Mouse (Mus musculus) leukemia stem cell, adult 10-12 weeks (primary cell): ENCODE data around the gene Cbarp. TPM values are rescaled to one million over a fixed set of nuclear protein-coding genes. Genes with fewer than 3 reads are reported as not detected.

Experiments used
- polyA plus RNA-seq: library from polyadenylated mRNA; stranded (reverse); fragments of >175 nt; gene quantifications from 2 replicates; pipeline ENCODE4 v1.2.3, GENCODE M21; 2012; ENCODE audit warnings: low replicate concordance

Gene Cbarp
- 40.1 and 43.9 TPM in 2 replicates for polyA plus RNA-seq

GRCm38 (mm10) chr10:80140666-80141035, at the start of gene Cbarp:
Cbarp (minus strand) TSS chr10:80140835.

GRCm38 (mm10) chr10:80179068-80180051, 38.7 kb upstream of the Cbarp start, which contains the start of gene Efna2:
Efna2 (plus strand) TSS chr10:80179482.

GRCm38 (mm10) chr10:80172527-80173292, 32.1 kb upstream of the Cbarp start, which contains the start of gene 1600002K03Rik:
1600002K03Rik (plus strand) TSS chr10:80172944.

GRCm38 (mm10) chr10:80165392-80166128, 24.9 kb upstream of the Cbarp start, which contains the start of gene Cirbp:
Cirbp (plus strand) TSS chr10:80165985.

GRCm38 (mm10) chr10:80147719-80148601, 7.3 kb upstream of the Cbarp start, which contains the start of gene Midn:
Midn (plus strand) TSS chr10:80148272.

GRCm38 (mm10) chr10:80138553-80139438, 1.8 kb downstream of the Cbarp start, which contains the start of gene Atp5d:
Atp5d (plus strand) TSS chr10:80138632.

GRCm38 (mm10) chr10:80115290-80115943, 25.2 kb downstream of the Cbarp start, which contains the start of gene Stk11:
Stk11 (plus strand) TSS chr10:80115803.

GRCm38 (mm10) chr10:80105460-80105859, 35.2 kb downstream of the Cbarp start, which contains the start of gene Sbno2:
Sbno2 (minus strand) TSS chr10:80105571.

Other genes starting within 250 kb of the Cbarp start
- not detected in 2 replicates for gene Cfd, start 250.0 kb downstream of the Cbarp start, polyA plus RNA-seq
- 54.4 and 61.9 TPM in 2 replicates for gene Med16, start 231.9 kb downstream of the Cbarp start, polyA plus RNA-seq
- not detected in 2 replicates for gene Gm26602, start 230.0 kb downstream of the Cbarp start, polyA plus RNA-seq
- gene Kiss1r, start 223.9 kb downstream of the Cbarp start, polyA plus RNA-seq: 0.52 and 0.64 TPM in 2 replicates
- 102 and 146 TPM in 2 replicates for gene R3hdm4, start 219.6 kb downstream of the Cbarp start, polyA plus RNA-seq
- gene Arid3a, start 213.8 kb downstream of the Cbarp start, polyA plus RNA-seq: 59.2 and 117 TPM in 2 replicates
- gene Wdr18, start 180.7 kb downstream of the Cbarp start, polyA plus RNA-seq: 67.7 and 87.8 TPM in 2 replicates
- 0.12 and 0.17 TPM in 2 replicates for gene Grin3b, start 170.1 kb downstream of the Cbarp start, polyA plus RNA-seq
- 658 and 1,473 TPM in 2 replicates for gene Tmem259, start 156.5 kb downstream of the Cbarp start, polyA plus RNA-seq
- gene Cnn2, start 152.3 kb downstream of the Cbarp start, polyA plus RNA-seq: 222 and 247 TPM in 2 replicates
- 37.0 and 54.4 TPM in 2 replicates for gene Abca7, start 144.3 kb downstream of the Cbarp start, polyA plus RNA-seq
- gene Arhgap45, start 124.2 kb downstream of the Cbarp start, polyA plus RNA-seq: 156 and 353 TPM in 2 replicates
- 53.8 and 132 TPM in 2 replicates for gene Polr2e, start 101.0 kb downstream of the Cbarp start, polyA plus RNA-seq
- gene Gpx4, start 93.7 kb downstream of the Cbarp start, polyA plus RNA-seq: 698 and 1,678 TPM in 2 replicates
- gene Sbno2, start 35.3 kb downstream of the Cbarp start, polyA plus RNA-seq: 72.7 and 82.1 TPM in 2 replicates
- gene Stk11, start 25.0 kb downstream of the Cbarp start, polyA plus RNA-seq: 127 and 185 TPM in 2 replicates
- 1,038 and 1,245 TPM in 2 replicates for gene Atp5d, start 2.2 kb downstream of the Cbarp start, polyA plus RNA-seq
- 224 and 253 TPM in 2 replicates for gene Midn, start 7.4 kb upstream of the Cbarp start, polyA plus RNA-seq
- 19.6 and 38.2 TPM in 2 replicates for gene Cirbp, start 25.1 kb upstream of the Cbarp start, polyA plus RNA-seq
- gene 1600002K03Rik, start 32.1 kb upstream of the Cbarp start, polyA plus RNA-seq: 7.0 and 16.7 TPM in 2 replicates
- gene Efna2, start 38.6 kb upstream of the Cbarp start, polyA plus RNA-seq: 1.4 and 1.8 TPM in 2 replicates
- 47.2 and 117 TPM in 2 replicates for gene Mum1, start 85.6 kb upstream of the Cbarp start, polyA plus RNA-seq
- 197 and 234 TPM in 2 replicates for gene Ndufs7, start 108.3 kb upstream of the Cbarp start, polyA plus RNA-seq
- 0.64 and 0.93 TPM in 2 replicates for gene Gamt, start 120.2 kb upstream of the Cbarp start, polyA plus RNA-seq
- 831 and 856 TPM in 2 replicates for gene Dazap1, start 120.7 kb upstream of the Cbarp start, polyA plus RNA-seq
- 1,647 and 3,347 TPM in 2 replicates for gene Rps15, start 151.6 kb upstream of the Cbarp start, polyA plus RNA-seq
- gene Apc2, start 155.1 kb upstream of the Cbarp start, polyA plus RNA-seq: 0.09 and 0.10 TPM in 2 replicates
- 80.6 and 113 TPM in 2 replicates for gene 2310011J03Rik, start 179.7 kb upstream of the Cbarp start, polyA plus RNA-seq
- 29.8 and 43.5 TPM in 2 replicates for gene Pcsk4, start 188.7 kb upstream of the Cbarp start, polyA plus RNA-seq
- gene Reep6, start 189.1 kb upstream of the Cbarp start, polyA plus RNA-seq: 198 and 406 TPM in 2 replicates
- gene Adamtsl5, start 207.6 kb upstream of the Cbarp start, polyA plus RNA-seq: 59.0 and 75.4 TPM in 2 replicates
- gene Plk5, start 215.6 kb upstream of the Cbarp start, polyA plus RNA-seq: not detected in 2 replicates
- gene Mex3d, start 246.8 kb upstream of the Cbarp start, polyA plus RNA-seq: 45.9 and 68.4 TPM in 2 replicates